Mouse (Mus musculus): Measurements from ENCODE around the gene 4930524B15Rik. TPM values are rescaled to one million over a fixed set of nuclear protein-coding genes. Genes with fewer than 3 reads are reported as not detected.
A peak's percentile ranks its signal among the peaks of the same experiment; 100 is the strongest.

The 4930524B15Rik gene
- polyA plus RNA-seq (2016; fragmentation: Nextera tagmentation; extraction: Ambion mirVana): not detected in 2 replicates

- Histone ChIP-seq H3K4me1 (peaks cover 6% of the 10 kb centered on the region; the same call in 1 of the 2 replicates), H3K9me3 (replicated peaks) (no peaks in the 10 kb centered on the region), H3K36me3 (no peaks in the 10 kb centered on the region), H3K4me3 (peak within 1 kb of the TSS; percentile 24), H3K27ac (no peak within 1 kb of the TSS), H3K4me2 (peak within 1 kb of the TSS; percentile 56), H3K27me3 (replicated peaks) (0 out of 2 replicates have a peak, but pooled peaks cover 7% of the 10 kb centered on the region), H3K9ac (peak within 1 kb of the TSS; percentile 31; the same call in 1 of the 2 replicates)
- 51% methylated on average over 49 of the region's 49 CpGs for WGBS (ENCODE audit: insufficient replicate concordance)
- ATAC-seq: 0 out of 2 replicates have a peak, but pooled peaks have one; percentile 15
Observed at GRCm38 (mm10) chr11:31965256-31966134, at the start of gene 4930524B15Rik. TSS of gene 4930524B15Rik (plus strand) at chr11:31965592.

GRCm38 (mm10) chr11:31917769-31918168 is 47.6 kb upstream of the 4930524B15Rik start:
- Histone ChIP-seq H3K9ac (no peak overlapping the region), H3K27ac (no peak overlapping the region), H3K36me3 (peaks cover 68% of the 10 kb centered on the region), H3K27me3 (replicated peaks) (no peaks in the 10 kb centered on the region), H3K4me2 (no peak overlapping the region), H3K9me3 (replicated peaks) (no peaks in the 10 kb centered on the region), H3K4me3 (no peak overlapping the region), H3K4me1 (peaks cover 7% of the 10 kb centered on the region; the same call in 1 of the 2 replicates)
- WGBS (ENCODE audit: insufficient replicate concordance): 97% methylated on average over 1 of the region's 1 CpGs
- ATAC-seq: no peak

GRCm38 (mm10) chr11:31930051-31930450 is 35.3 kb upstream of the 4930524B15Rik start:
- Histone ChIP-seq H3K4me1 (peaks cover 10% of the 10 kb centered on the region; the same call in 1 of the 2 replicates), H3K9me3 (replicated peaks) (no peaks in the 10 kb centered on the region), H3K4me3 (no peak overlapping the region), H3K27me3 (replicated peaks) (no peaks in the 10 kb centered on the region), H3K27ac (no peak overlapping the region), H3K9ac (no peak overlapping the region), H3K36me3 (peaks cover 89% of the 10 kb centered on the region), H3K4me2 (no peak overlapping the region)
- ATAC-seq: peak; percentile 70
- 78% methylated on average over 10 of the region's 10 CpGs for WGBS (ENCODE audit: insufficient replicate concordance)

GRCm38 (mm10) chr11:31935652-31936051 is 29.7 kb upstream of the 4930524B15Rik start:
- 58% methylated on average over 4 of the region's 4 CpGs for WGBS (ENCODE audit: insufficient replicate concordance)
- no peak overlapping the region for H3K27ac ChIP-seq

GRCm38 (mm10) chr11:31936910-31937525 is 28.4 kb upstream of the 4930524B15Rik start:
- Histone ChIP-seq H3K4me3 (no peak overlapping the region), H3K4me2 (no peak overlapping the region), H3K27ac (no peak overlapping the region), H3K36me3 (peaks cover 40% of the 10 kb centered on the region), H3K9me3 (replicated peaks) (no peaks in the 10 kb centered on the region), H3K4me1 (no peaks in the 10 kb centered on the region; the same call in 1 of the 2 replicates), H3K9ac (no peak overlapping the region), H3K27me3 (replicated peaks) (no peaks in the 10 kb centered on the region; the same call in 1 of the 2 replicates)
- ATAC-seq: no peak
- WGBS (ENCODE audit: insufficient replicate concordance): 90% methylated on average over 10 of the region's 10 CpGs

More at GRCm38 (mm10) chr11:31935652-31936051, 29.7 kb upstream of the 4930524B15Rik start:
- Histone ChIP-seq H3K4me2 (no peak overlapping the region), H3K4me3 (no peak overlapping the region), H3K9ac (no peak overlapping the region), H3K36me3 (peaks cover 54% of the 10 kb centered on the region), H3K4me1 (no peaks in the 10 kb centered on the region; the same call in 1 of the 2 replicates), H3K9me3 (replicated peaks) (no peaks in the 10 kb centered on the region), H3K27me3 (replicated peaks) (no peaks in the 10 kb centered on the region)
- no peak for ATAC-seq

- no peak for ATAC-seq
- 81% methylated on average over 13 of the region's 13 CpGs for WGBS (ENCODE audit: insufficient replicate concordance)
- H3K9me3 ChIP-seq (replicated peaks): no peaks in the 10 kb centered on the region
- H3K4me2 ChIP-seq: no peak overlapping the region
- no peaks in the 10 kb centered on the region; the same call in 1 of the 2 replicates for H3K27me3 ChIP-seq (replicated peaks)
- no peak overlapping the region for H3K4me3 ChIP-seq
- H3K27ac ChIP-seq: no peak overlapping the region
- no peaks in the 10 kb centered on the region for H3K4me1 ChIP-seq
- H3K9ac ChIP-seq: no peak overlapping the region
- H3K36me3 ChIP-seq: peaks cover 12% of the 10 kb centered on the region
Observed at GRCm38 (mm10) chr11:31940898-31941639, 24.3 kb upstream of the 4930524B15Rik start.

GRCm38 (mm10) chr11:31941640-31942638 is 23.5 kb upstream of the 4930524B15Rik start:
- H3K4me1 ChIP-seq: no peaks in the 10 kb centered on the region
- no peaks in the 10 kb centered on the region for H3K9me3 ChIP-seq (replicated peaks)
- no peak overlapping the region for H3K4me2 ChIP-seq
- no peaks in the 10 kb centered on the region; the same call in 1 of the 2 replicates for H3K27me3 ChIP-seq (replicated peaks)
- no peak overlapping the region for H3K4me3 ChIP-seq
- 69% methylated on average over 4 of the region's 4 CpGs for WGBS (ENCODE audit: insufficient replicate concordance)
- H3K9ac ChIP-seq: no peak overlapping the region
- peaks cover 4% of the 10 kb centered on the region for H3K36me3 ChIP-seq
- ATAC-seq: no peak
- H3K27ac ChIP-seq: no peak overlapping the region

GRCm38 (mm10) chr11:31945471-31945870 is 19.9 kb upstream of the 4930524B15Rik start:
- no peak overlapping the region for H3K4me2 ChIP-seq
- no peaks in the 10 kb centered on the region for H3K9me3 ChIP-seq (replicated peaks)
- H3K9ac ChIP-seq: no peak overlapping the region
- no peaks in the 10 kb centered on the region for H3K36me3 ChIP-seq
- WGBS (ENCODE audit: insufficient replicate concordance): 62% methylated on average over 3 of the region's 3 CpGs
- H3K4me1 ChIP-seq: peaks cover 20% of the 10 kb centered on the region
- ATAC-seq: no peak
- no peak overlapping the region for H3K4me3 ChIP-seq
- H3K27ac ChIP-seq: no peak overlapping the region
- peaks cover 7% of the 10 kb centered on the region for H3K27me3 ChIP-seq (replicated peaks)

GRCm38 (mm10) chr11:31948462-31949330 is 16.7 kb upstream of the 4930524B15Rik start:
- ATAC-seq: peak; percentile 68

GRCm38 (mm10) chr11:31949331-31949785 is 16.0 kb upstream of the 4930524B15Rik start:
- H3K36me3 ChIP-seq: no peaks in the 10 kb centered on the region
- WGBS (ENCODE audit: insufficient replicate concordance): 1% methylated on average over 17 of the region's 17 CpGs
- no peaks in the 10 kb centered on the region for H3K9me3 ChIP-seq (replicated peaks)
- H3K27ac ChIP-seq: no peak overlapping the region
- H3K4me2 ChIP-seq: peak overlapping the region; percentile 72
- peaks cover 20% of the 10 kb centered on the region for H3K4me1 ChIP-seq
- H3K9ac ChIP-seq: peak overlapping the region; percentile 45
- peak overlapping the region; percentile 54 for H3K4me3 ChIP-seq
- peaks cover 24% of the 10 kb centered on the region for H3K27me3 ChIP-seq (replicated peaks)
- peak; percentile 82 for ATAC-seq

More at GRCm38 (mm10) chr11:31948462-31949330, 16.7 kb upstream of the 4930524B15Rik start:
- H3K9me3 ChIP-seq (replicated peaks): no peaks in the 10 kb centered on the region
- H3K4me1 ChIP-seq: peaks cover 20% of the 10 kb centered on the region
- peaks cover 24% of the 10 kb centered on the region for H3K27me3 ChIP-seq (replicated peaks)
- peak overlapping the region; percentile 45 for H3K9ac ChIP-seq
- 11% methylated on average over 15 of the region's 15 CpGs for WGBS (ENCODE audit: insufficient replicate concordance)
- H3K4me2 ChIP-seq: peak overlapping the region; percentile 72
- H3K36me3 ChIP-seq: no peaks in the 10 kb centered on the region
- peak overlapping the region; percentile 54 for H3K4me3 ChIP-seq
- H3K27ac ChIP-seq: no peak overlapping the region
